Mouse (Mus musculus) E14TG2a.4 (cell line): ENCODE measurements around the gene Myl10.
A peak's percentile ranks its signal among the peaks of the same experiment; 100 is the strongest.

Experiments
- H3K27me3 ChIP-seq: 2 replicates; pipeline ENCODE4 v1.6.1; 2014; ENCODE audit warnings: low read length, control low read depth; ENCODE audit not compliant: insufficient read depth
- H3K36me3 ChIP-seq: 2 replicates; pipeline ENCODE4 v1.6.1; 2014; ENCODE audit warnings: low read length, control low read depth; ENCODE audit not compliant: insufficient read depth
- H3K4me1 ChIP-seq: replicated peaks from 2 replicates; pipeline ENCODE4 v1.6.1; 2014; ENCODE audit warnings: low read depth, low read length, control low read depth
- H3K4me3 ChIP-seq: replicated peaks from 2 replicates; pipeline ENCODE4 v1.5.1; 2014; ENCODE audit warnings: mild to moderate bottlenecking, low read length
- H3K9me3 ChIP-seq: 2 replicates; pipeline ENCODE4 v1.6.1; 2014; ENCODE audit warnings: low read length, control low read depth
- CTCF ChIP-seq: conservative IDR thresholded peaks from 2 replicates; pipeline ENCODE4 v1.5.1; 2014; ENCODE audit warnings: low read length
- NANOG ChIP-seq: IDR thresholded peaks from 2 replicates; pipeline ENCODE4 v1.6.1; 2014; ENCODE audit warnings: borderline replicate concordance, low read length, mixed read lengths
- POU5F1 ChIP-seq: IDR thresholded peaks from 2 replicates; pipeline ENCODE4 v1.6.1; 2014; ENCODE audit warnings: low read length, borderline replicate concordance

Gene Myl10

DNA sequence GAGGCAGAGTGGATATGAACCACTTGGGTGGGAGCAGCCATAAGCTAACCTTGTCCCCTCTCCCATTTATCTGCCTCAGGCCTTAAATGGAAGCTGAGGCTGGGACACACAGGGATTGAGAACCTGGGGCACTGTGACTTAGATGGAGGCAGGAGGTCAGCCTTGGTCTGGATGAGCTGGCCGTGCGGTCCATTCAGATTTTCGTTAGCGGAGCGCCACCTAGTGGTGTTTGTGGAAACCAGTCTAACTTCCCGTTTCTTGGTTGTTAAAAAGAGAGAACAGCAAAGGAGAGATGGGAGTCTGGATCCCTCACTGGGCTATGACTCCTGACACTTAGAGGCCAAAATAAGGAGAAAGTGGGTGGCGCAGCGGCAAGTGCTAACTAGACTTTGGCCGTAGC is 28.4 kb upstream of the Myl10 start:
- no peaks in the 10 kb centered on the region for H3K36me3 ChIP-seq
- H3K9me3 ChIP-seq = peaks cover 5% of the 10 kb centered on the region; the same call in 1 of the 2 replicates
- peaks cover 13% of the 10 kb centered on the region for H3K27me3 ChIP-seq
- TF ChIP-seq NANOG = no peak
- TF ChIP-seq CTCF = peak; percentile 65
- no peaks in the 10 kb centered on the region for H3K4me1 ChIP-seq
- H3K4me3 ChIP-seq = no peak overlapping the region

GRCm38 (mm10) chr5:136676315-136677030 is 16.5 kb upstream of the Myl10 start:
- Histone ChIP-seq H3K9me3 (peaks cover 3% of the 10 kb centered on the region; the same call in 1 of the 2 replicates), H3K4me3 (no peak overlapping the region), H3K27me3 (peaks cover under 1% of the 10 kb centered on the region; the same call in 1 of the 2 replicates), H3K36me3 (no peaks in the 10 kb centered on the region), H3K4me1 (peaks cover 14% of the 10 kb centered on the region)
- no peak for TF ChIP-seq CTCF
- TF ChIP-seq POU5F1 = no peak
- no peak for TF ChIP-seq NANOG

DNA sequence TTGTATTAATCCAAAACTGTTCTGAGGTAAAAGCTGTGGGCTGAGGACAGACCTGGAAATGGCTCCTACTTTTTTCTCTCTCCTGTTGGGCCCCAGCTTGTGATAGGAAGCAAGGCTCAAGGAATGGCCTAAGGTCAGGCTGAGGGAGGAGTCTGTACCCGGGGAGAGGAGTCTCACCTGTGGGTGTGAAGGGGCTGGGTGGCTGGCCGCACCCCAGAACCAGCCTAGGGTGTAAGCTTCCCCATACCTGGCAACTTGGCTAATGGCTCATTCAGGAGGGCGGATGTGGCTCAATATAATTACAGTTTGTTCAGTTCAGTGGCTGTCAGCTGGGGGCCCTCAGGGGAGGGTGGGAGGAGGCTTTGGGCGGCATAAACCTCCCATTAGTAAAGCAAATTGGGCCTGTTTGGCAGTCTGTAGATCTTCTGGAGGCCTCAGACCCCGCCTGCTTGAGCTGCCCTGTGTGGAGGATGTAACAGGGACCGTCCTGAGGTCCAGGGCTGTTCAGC is 14.1 kb upstream of the Myl10 start:
- Histone ChIP-seq H3K9me3 (peaks cover 3% of the 10 kb centered on the region; the same call in 1 of the 2 replicates), H3K4me3 (no peak overlapping the region), H3K4me1 (peaks cover 14% of the 10 kb centered on the region), H3K27me3 (peaks cover 6% of the 10 kb centered on the region; the same call in 1 of the 2 replicates), H3K36me3 (no peaks in the 10 kb centered on the region)
- TF ChIP-seq NANOG (no peak), CTCF (no peak), POU5F1 (no peak)

- Histone ChIP-seq H3K4me1 (no peaks in the 10 kb centered on the region), H3K4me3 (no peak overlapping the region), H3K27me3 (peaks cover 12% of the 10 kb centered on the region), H3K36me3 (no peaks in the 10 kb centered on the region), H3K9me3 (peaks cover 4% of the 10 kb centered on the region; the same call in 1 of the 2 replicates)
- TF ChIP-seq CTCF (no peak), POU5F1 (no peak), NANOG (no peak)
Observed at GRCm38 (mm10) chr5:136686349-136686748, 6.6 kb upstream of the Myl10 start.

DNA sequence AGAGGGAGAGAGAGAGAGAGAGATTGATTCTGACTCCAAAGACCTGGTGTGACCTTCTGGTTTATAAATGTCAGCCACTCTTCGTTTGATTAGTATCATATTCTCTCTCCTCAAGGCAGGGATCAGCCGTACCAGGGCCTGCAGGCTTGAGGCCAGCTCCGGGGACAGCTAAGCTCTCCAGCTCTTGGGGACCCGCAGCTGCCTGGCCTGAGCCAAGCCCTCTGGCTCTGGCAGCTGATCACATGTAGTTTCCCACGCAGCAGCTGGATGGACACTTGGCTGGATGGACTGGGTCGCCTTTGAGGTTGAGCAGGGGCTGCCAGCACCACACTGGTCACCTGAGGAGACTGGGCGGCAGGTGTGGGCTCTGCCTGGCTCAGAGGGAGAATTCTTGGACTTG is 5.4 kb upstream of the Myl10 start:
- Histone ChIP-seq H3K9me3 (peaks cover 4% of the 10 kb centered on the region; the same call in 1 of the 2 replicates), H3K36me3 (no peaks in the 10 kb centered on the region), H3K4me1 (no peaks in the 10 kb centered on the region), H3K4me3 (no peak overlapping the region), H3K27me3 (peaks cover 12% of the 10 kb centered on the region)
- no peak for TF ChIP-seq CTCF
- no peak for TF ChIP-seq POU5F1
- TF ChIP-seq NANOG = no peak

DNA sequence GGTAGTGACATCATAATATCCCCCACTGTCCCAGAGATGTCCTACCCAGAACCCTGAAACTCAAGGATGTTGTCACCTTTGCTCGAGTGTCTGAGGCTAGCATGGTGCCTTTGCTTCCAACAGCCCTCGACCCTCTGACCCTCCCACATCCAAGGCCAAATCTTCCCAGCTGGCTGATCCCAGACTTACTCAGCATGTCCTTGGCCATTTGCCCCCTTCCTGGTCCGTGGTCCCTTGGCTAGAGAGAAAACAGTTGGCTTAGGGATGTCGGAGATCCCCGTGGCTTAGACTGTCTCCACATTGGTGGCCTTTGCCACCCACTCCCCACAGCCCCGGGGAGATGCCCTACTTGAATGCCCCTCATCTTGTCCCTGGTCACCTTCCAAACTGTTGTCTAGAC is 4.1 kb upstream of the Myl10 start:
- H3K9me3 ChIP-seq = peaks cover 4% of the 10 kb centered on the region; the same call in 1 of the 2 replicates
- H3K27me3 ChIP-seq = peaks cover 7% of the 10 kb centered on the region
- H3K36me3 ChIP-seq = no peaks in the 10 kb centered on the region
- H3K4me1 ChIP-seq = no peaks in the 10 kb centered on the region
- no peak overlapping the region for H3K4me3 ChIP-seq
- TF ChIP-seq NANOG = no peak
- TF ChIP-seq POU5F1 = no peak
- TF ChIP-seq CTCF = no peak

- no peaks in the 10 kb centered on the region for H3K36me3 ChIP-seq
- peaks cover 4% of the 10 kb centered on the region; the same call in 1 of the 2 replicates for H3K9me3 ChIP-seq
- no peak for TF ChIP-seq CTCF
- no peak for TF ChIP-seq NANOG
- TF ChIP-seq POU5F1 = no peak
- no peak overlapping the region for H3K4me3 ChIP-seq
- peaks cover 22% of the 10 kb centered on the region for H3K27me3 ChIP-seq
- 0 out of 2 replicates have a peak, but pooled peaks cover 4% of the 10 kb centered on the region for H3K4me1 ChIP-seq
Observed at GRCm38 (mm10) chr5:136691170-136691569, 1.8 kb upstream of the Myl10 start.

DNA sequence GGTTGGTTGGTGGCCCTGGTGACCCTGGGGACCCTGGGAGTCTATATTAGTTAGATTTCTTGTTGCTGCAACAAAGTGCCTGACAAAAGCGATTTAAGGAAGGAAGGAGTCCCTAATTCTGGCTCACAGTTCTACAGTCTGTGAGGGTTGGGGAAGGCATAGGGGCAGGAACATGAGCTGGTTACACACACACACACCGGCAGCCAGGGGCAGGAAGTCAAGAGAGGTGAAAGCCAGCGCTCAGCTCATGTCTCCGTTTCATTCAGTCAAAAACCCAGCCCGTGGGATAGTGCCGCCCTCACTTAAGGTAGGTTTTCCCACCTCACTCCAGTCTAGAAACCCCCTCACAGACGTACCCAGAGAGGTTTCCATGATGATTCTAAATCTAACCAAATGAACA is 472 bp downstream of the Myl10 start:
- TF ChIP-seq POU5F1 = no peak
- TF ChIP-seq CTCF = no peak
- no peak for TF ChIP-seq NANOG
- H3K4me3 ChIP-seq = no peak overlapping the region
- peaks cover 36% of the 10 kb centered on the region for H3K27me3 ChIP-seq
- 0 out of 2 replicates have a peak, but pooled peaks cover 4% of the 10 kb centered on the region for H3K4me1 ChIP-seq
- H3K36me3 ChIP-seq = no peaks in the 10 kb centered on the region
- H3K9me3 ChIP-seq = peaks cover 4% of the 10 kb centered on the region; the same call in 1 of the 2 replicates
